Mouse (Mus musculus): Measurements from ENCODE around the gene Lypla2. TPM values are rescaled to one million over a fixed set of nuclear protein-coding genes. Genes with fewer than 3 reads are reported as not detected.
"Not testable (repeated sequence)": the region's sequence is repeated elsewhere in the genome, so short reads cannot be mapped to it uniquely, and the experiment has no call there.

Gene Lypla2
- polyA plus RNA-seq (2017; shearing (Covaris generic)): 10 to 100 TPM; 80.4 to 88.8 TPM

DNA sequence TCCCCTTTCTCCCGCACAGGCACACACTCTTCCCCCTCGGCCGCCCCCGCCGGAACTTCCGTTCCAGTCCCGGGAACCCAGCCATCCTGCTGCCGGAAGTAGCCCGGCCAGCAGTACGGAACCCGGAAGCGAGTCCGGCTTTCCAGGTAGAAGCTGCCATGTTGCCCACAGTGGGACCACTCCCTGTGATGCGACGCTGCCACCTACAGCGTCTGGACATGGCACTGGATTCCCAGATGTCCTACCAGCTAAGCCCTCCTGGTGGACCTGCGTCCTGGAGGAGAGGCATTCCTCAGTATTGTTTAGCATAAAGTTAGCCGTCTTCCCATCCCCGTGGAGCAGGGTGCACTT is at the start of gene Lypla2:
Gene Lypla2 (minus strand): TSS at position 71 of the 351 bp plus-strand sequence.
- peak; percentile 77 for ATAC-seq

DNA sequence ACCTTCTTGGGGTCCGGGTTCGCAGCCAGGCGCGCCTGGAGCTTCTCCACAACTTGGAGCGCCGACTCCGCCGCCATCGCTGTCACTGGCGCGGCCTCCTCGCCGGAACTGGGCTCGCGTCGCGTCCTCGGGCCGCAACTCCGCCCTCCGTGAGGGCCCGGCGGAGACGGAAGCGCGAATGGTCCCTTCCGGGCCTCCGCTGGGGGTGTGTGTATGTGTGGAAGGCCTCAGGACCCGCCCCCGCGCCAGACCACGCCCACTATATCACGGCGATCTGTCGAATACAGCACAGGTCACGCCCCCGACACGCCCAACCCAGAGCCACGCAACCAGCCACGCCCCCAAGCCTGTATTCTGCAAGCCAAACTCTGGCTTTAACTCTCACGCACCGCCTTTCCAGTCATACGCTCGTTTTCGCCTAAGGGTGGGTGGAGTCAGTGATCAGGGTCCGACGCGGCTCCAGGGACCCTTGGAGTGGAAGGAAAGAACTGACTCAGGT is 49.2 kb upstream of the Lypla2 start, which contains the start of gene Eloa:
Gene Eloa (minus strand): TSS at position 215 of the 499 bp plus-strand sequence.
- peak; percentile 99 for ATAC-seq

GRCm38 (mm10) chr4:136020743-136021548 is 48.5 kb upstream of the Lypla2 start:
- no peak for ATAC-seq

- ATAC-seq: peak; percentile 84
Observed at GRCm38 (mm10) chr4:136016059-136016602, 43.7 kb upstream of the Lypla2 start.

- no peak for ATAC-seq
Observed at GRCm38 (mm10) chr4:136010586-136010985, 38.2 kb upstream of the Lypla2 start.

GRCm38 (mm10) chr4:136008782-136009447 is 36.5 kb upstream of the Lypla2 start:
- no peak for ATAC-seq

DNA sequence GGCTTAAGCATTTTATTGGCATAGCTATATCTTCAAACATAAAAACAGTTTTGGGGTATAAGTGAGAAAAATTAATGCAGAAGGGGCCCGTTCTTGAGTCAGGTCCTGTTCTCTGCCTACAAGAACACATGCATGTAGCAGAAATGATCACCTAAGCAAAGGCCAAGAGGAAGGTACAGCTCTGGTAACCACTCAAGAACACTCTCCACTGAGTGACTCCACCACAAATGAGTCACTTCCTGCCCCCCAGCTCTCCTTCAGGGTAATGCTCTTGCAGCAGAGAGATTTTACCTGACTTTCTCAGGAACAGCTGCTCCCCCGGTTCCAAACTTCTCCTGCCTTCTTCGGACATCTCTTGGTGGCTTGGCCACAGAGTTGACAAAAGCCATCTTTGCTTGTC is 34.4 kb upstream of the Lypla2 start:
- peak; percentile 88 for ATAC-seq

GRCm38 (mm10) chr4:136004921-136005320 is 32.5 kb upstream of the Lypla2 start:
- ATAC-seq: no peak

DNA sequence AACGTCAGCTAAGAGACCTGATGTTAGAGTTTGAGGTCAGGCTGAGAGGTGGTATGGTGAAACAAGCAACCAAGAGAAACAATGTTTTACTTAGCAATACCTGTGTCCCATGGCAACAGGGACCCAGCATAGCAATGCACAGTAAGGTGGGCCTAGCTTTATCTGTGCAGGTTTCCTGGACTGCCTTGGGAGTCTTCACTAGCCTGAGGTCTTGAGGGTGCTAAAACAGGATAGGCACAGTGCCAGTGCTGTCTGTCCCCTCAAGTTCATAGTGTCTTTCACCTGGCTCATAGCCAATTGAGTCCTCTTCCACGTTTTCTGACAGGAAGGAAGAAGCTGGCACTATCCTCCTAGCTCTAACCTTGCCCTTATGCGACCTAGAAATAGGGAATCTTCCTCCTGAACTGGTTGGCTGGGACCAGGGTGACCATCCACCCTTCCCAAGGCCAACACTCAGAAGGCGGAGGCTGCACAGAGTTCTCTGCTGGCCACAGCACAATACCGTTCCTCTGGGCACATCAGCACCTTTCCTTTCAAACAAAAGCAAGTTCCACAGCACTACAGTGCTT is 31.8 kb upstream of the Lypla2 start:
- ATAC-seq: no peak

GRCm38 (mm10) chr4:135995118-135995517 is 22.7 kb upstream of the Lypla2 start:
- no peak for ATAC-seq

- ATAC-seq: no peak
Observed at GRCm38 (mm10) chr4:135993941-135994340, 21.5 kb upstream of the Lypla2 start.

DNA sequence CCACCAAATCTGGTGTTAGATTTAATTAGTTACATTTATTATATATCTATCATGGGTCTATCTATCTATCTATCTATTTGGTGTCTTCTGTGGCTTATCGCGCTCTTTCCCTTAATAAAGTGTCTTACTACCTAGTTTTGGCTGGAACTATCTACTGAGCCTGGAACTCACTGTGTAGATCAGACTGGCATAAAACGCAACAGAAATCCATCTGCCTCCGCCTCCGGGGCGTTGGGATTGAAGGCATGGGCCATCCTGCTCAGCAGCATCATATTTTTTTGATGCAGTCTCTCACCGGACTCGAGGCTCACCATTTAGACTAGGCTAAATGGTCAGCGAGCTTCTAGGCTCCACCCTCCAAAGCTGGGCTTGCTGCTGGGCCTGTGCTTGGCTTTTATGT is 15.3 kb upstream of the Lypla2 start:
- no peak for ATAC-seq

GRCm38 (mm10) chr4:135986943-135987710 is 14.7 kb upstream of the Lypla2 start, which contains the start of gene Pithd1:
Gene Pithd1, minus strand, starts transcription at chr4:135987264.
- ATAC-seq: peak; percentile 80

DNA sequence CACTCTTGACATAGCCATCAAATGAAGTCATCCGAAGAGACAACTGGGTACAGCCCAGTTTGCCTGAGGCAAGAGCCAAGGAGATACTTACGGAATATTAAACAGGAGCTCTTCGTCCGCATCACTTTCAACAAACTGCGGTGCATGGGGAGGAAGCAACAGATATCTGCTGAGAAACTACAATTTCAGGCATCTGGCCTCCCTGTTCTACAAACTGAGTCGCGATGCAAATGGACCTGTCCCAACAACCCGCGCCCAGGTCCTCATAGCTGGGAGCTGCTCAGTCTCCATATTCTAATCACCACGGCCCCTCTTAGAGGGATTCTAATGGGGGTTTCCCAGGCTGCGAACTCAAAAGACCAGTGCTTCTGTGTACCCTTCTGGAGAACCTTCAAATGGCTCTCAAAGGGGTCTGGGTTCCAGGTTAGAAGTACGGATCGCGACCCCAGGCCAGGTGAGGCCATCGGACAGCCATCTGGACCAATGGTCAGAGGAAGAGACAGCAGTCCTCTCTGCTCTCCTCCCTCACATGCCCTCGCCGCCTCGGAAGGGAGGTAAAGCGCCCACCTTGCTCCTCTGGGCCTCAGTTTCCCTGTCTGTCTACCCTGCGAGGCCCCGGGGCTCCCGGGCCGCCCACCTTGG is 14.0 kb upstream of the Lypla2 start:
- no peak for ATAC-seq

- ATAC-seq: no peak
Observed at GRCm38 (mm10) chr4:135985769-135986168, 13.3 kb upstream of the Lypla2 start.

DNA sequence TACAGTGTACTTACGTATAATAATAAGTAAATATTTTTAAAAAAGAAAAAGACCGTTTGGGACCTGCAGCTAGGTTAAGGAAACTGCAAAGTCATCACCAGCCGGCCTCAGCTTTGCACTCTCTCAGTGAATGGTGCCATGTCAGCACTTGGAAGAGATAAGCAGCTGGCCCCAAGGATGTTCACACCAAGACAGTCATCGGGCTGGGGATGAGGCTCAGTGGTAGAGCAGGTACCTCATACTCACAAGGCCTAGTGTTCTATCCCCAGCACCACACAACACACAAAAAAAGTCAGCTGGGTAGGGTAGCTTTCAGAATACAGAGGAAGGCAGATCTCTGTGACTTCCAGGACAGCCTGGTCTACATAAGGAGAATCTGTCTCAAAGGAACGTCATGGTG is 12.8 kb upstream of the Lypla2 start:
- no peak for ATAC-seq

DNA sequence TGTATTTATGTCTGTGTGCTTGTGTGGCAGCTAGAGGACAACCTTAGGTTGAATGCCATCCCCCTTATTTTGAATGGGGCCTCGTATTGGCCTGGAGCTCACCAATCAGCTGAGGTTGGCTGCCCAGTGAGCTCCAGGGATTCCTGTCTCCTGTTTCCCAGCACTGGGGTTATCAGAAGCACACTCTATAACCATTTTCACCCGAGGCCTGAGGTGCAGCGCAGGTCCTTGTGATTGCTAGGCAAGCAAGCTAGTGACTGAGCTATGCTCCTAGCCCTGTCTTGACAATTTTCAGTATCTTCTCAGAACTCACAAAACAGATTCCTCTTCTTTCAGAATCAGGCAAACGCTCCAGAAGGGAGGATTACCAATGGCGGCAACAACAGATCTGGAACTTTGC is 12.1 kb upstream of the Lypla2 start:
- ATAC-seq: no peak

DNA sequence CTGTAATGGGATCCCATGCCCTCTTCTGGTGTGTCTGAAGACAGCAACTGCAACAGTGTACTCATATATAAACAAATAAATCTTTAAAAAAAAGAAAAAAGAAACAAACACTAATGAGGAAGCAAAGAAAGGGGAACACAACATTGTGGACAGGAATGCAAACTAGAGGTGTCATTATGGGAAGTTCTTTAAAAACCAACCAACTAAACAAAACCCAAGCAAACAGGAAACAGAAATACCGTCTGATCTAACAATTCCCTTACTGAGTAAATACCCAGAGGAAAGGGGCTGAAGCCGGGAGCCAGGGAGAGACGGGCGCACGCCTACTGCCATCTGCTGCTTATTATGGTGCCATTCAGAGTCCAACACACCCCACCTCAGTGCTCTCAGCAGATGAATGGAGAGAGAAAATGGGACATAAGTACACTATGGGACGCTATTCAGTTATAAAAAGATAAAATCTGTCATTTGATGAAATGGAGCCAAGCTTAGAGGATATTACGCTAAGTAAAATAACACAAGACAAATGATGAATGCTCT is 9.2 kb upstream of the Lypla2 start:
- ATAC-seq: no peak

DNA sequence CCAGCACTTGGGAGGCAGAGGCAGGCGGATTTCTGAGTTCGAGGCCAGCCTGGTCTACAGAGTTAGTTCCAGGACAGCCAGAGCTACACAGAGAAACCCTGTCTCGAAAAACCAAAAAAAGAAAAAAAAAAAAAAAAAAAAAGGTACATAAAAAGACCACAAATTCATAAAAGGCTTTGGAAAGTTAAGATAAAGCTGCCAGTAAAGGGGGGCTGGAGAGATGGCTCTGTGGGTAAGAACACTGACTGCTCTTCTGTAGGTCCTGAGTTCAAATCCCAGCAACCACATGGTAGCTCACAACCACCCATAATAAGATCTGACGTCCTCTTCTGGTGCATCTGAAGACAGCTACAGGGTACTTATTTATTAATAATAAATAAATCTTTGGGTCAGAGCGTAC is 7.8 kb upstream of the Lypla2 start:
- ATAC-seq: not testable (repeated sequence)

GRCm38 (mm10) chr4:135976146-135976545 is 3.7 kb upstream of the Lypla2 start:
- ATAC-seq: no peak
